Mouse (Mus musculus): ENCODE data around the gene Chrng. TPM values are rescaled to one million over a fixed set of nuclear protein-coding genes. Genes with fewer than 3 reads are reported as not detected.

The Chrng gene
- polyA plus RNA-seq, 1 experiment from 2014 or later = 0.12 TPM

DNA sequence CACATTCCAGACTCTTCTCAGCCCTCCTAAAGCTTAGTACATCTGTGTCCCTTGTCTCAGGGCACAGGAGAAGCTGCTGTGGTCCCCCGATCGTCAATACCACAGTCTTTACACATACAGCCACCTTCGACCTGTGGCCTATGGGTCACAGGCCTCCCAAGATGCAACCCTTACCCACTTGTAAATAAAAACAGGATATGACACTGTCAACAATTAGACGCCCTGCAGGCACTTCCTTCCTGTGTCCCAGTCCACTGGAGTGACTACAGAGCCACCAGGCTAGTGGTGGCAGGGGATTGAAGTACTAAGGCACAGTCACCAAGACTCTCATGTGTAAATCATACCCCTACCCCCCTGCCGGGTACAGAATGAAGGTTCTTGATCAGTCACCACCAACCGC lies 581 bp downstream of the Chrng start:
- WGBS = 67% methylated on average over 6 of the region's 6 CpGs
- H3K9me3 ChIP-seq (replicated peaks) = no peaks in the 10 kb centered on the region
- H3K36me3 ChIP-seq = no peaks in the 10 kb centered on the region
- H3K4me3 ChIP-seq = no peak overlapping the region
- no peak for DNase-seq (ENCODE audit: low spot score)
- H3K27me3 ChIP-seq (ENCODE audit: low read depth, poor library complexity, severe bottlenecking) = peaks cover 48% of the 10 kb centered on the region
- H3K4me1 ChIP-seq = peaks cover 15% of the 10 kb centered on the region
- H3K27ac ChIP-seq (replicated peaks) = no peak overlapping the region

DNA sequence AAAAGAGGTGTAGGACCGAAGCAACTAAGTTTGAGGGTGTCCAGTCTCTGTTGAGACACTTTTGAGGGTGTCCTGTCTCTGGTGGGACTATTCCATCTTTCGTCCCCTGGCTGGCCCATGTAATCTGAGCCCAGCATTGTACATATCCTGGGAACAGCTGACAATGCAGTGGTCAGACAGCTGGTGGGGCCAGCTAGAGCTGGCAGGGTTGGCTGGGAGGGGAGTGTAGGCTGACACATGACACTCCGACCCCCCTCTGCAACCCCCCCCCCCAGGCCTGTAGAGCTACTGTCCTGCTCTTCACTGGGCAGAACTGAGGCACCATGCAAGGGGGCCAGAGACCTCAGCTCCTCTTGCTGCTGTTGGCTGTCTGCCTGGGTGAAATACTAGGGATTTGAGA lies 1.0 kb downstream of the Chrng start:
- Histone ChIP-seq H3K27me3 (ENCODE audit: low read depth, poor library complexity, severe bottlenecking) (peaks cover 48% of the 10 kb centered on the region), H3K4me1 (peaks cover 15% of the 10 kb centered on the region), H3K9me3 (replicated peaks) (no peaks in the 10 kb centered on the region), H3K36me3 (no peaks in the 10 kb centered on the region), H3K4me3 (no peak overlapping the region), H3K27ac (replicated peaks) (no peak overlapping the region)
- WGBS = 39% methylated on average over 3 of the region's 3 CpGs
- no peak for DNase-seq (ENCODE audit: low spot score)

DNA sequence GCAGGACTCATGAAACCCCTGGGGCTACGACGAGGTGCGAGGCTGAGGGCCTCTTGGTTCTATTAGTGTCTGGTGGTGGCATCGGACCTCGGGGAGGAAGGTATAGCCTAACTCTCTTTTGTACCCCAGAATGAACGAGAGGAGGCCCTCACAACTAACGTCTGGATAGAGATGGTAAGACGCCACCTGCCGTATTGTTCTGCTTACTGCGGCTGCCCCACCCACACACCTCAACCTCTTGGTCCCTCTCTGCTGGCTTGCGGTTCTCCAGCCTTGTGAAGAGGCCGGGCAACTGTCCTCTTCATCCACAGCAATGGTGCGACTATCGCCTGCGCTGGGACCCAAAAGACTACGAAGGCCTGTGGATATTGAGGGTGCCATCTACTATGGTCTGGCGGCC lies 1.9 kb downstream of the Chrng start:
- DNase-seq (ENCODE audit: low spot score) = no peak
- Histone ChIP-seq H3K27ac (replicated peaks) (no peak overlapping the region), H3K4me1 (peaks cover 15% of the 10 kb centered on the region), H3K4me3 (no peak overlapping the region), H3K9me3 (replicated peaks) (no peaks in the 10 kb centered on the region), H3K36me3 (no peaks in the 10 kb centered on the region), H3K27me3 (ENCODE audit: low read depth, poor library complexity, severe bottlenecking) (peaks cover 48% of the 10 kb centered on the region)
- 15% methylated on average over 17 of the region's 17 CpGs for WGBS

DNA sequence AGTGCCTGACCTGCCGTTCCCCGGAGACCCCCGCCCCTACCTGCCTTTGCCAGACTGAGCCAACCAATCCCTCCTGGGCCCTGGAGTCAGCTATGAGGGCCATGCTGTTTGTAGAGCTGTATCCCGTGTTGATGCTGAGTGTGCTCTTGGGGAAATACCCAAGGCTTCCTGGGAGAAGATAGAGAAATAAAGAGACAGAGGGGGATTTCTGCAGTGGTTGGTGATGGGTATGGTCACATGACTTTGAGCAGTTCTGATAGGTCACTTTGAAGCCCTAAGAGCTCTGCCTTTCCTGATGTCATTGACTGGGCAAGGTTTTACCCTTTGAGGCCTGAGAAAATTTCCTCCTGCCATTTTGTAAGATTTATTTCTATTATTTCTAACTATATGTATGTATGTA lies 7.0 kb downstream of the Chrng start:
- no peaks in the 10 kb centered on the region for H3K9me3 ChIP-seq (replicated peaks)
- DNase-seq (ENCODE audit: low spot score) = no peak
- H3K27ac ChIP-seq (replicated peaks) = no peak overlapping the region
- peaks cover 27% of the 10 kb centered on the region for H3K27me3 ChIP-seq (ENCODE audit: low read depth, poor library complexity, severe bottlenecking)
- no peaks in the 10 kb centered on the region for H3K36me3 ChIP-seq
- no peak overlapping the region for H3K4me3 ChIP-seq
- 90% methylated on average over 4 of the region's 4 CpGs for WGBS
- H3K4me1 ChIP-seq = peaks cover 26% of the 10 kb centered on the region

DNA sequence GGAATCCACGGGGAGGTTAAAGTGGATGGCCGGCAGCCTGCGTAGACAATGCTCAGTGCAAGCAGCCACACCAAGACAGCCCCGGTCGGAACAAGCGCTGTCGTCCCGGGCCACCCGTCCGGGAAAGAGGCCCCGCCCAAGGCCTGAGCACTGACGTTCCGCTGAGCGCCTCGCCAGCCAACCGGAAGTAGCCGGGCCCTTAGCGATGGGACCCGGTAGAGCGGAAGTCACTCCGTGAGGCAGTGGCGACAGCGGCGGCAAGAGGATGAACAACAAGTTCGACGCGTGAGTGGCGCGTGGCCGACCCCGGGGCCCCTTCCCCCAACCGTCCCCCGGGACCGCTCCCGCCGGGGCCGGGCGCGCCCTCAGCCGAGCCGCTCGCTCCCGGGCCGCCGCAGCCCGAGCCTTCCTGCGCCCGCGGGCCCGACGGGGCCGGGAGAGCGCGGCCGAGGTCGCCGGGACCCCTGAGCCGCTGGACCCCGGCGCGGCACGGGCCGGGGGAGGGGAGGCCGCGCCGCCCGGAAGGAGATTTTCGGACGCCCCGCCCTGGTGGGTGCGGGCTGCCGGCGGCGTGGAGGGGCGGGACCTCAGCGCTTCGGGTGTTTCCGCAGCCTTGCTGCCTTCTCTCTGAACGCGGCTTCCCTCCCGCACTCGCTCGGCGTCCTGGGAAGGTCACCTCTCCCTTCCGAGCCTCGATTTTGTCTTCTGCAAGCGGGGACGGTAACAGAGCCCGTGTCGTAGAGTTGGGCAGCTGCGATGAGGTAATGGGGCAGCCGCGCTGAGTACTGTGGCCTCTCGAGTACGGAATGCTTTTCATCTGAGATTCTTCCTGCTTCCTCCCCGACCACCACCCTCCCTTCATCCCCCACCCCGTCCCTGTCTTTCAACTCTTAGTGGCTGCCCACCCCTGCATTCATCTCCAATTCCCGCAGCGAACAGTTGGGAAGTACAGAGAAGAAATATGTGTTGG lies 9.6 kb downstream of the Chrng start, which contains the start of gene Eif4e2:
Gene Eif4e2 (plus strand): TSS at position 180 of the 970 bp plus-strand sequence.
- Histone ChIP-seq H3K36me3 (peaks cover 19% of the 10 kb centered on the region), H3K27me3 (ENCODE audit: low read depth, poor library complexity, severe bottlenecking) (peaks cover 3% of the 10 kb centered on the region; the same call in 1 of the 2 replicates), H3K27ac (replicated peaks) (peak within 1 kb of the TSS; percentile 99), H3K9me3 (replicated peaks) (no peaks in the 10 kb centered on the region), H3K4me1 (peaks cover 33% of the 10 kb centered on the region), H3K4me3 (peak within 1 kb of the TSS; percentile 84)
- peak; percentile 97 for DNase-seq (ENCODE audit: low spot score)
- WGBS = under 1% methylated on average over 96 of the region's 99 CpGs

DNA sequence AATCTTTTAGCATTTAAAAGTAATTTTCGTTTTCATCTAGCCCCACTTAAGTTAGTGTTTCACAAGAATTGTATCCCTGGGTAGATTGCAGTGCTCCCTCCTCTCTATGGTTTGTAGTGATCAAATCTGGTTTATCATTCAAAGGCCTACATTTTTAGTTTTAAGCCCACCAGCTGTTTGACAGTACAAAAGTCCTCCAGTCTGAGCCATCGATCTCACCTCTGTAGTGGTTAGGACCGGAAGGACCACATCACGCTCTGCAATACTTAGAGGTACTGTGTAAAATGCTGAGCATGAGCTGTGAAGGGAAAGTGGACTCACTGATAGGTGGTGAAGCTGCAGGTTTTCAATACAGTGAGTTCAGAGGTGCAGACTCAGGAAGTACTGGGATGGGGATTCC lies 10.3 kb downstream of the Chrng start:
- Histone ChIP-seq H3K36me3 (peaks cover 27% of the 10 kb centered on the region), H3K27me3 (ENCODE audit: low read depth, poor library complexity, severe bottlenecking) (no peaks in the 10 kb centered on the region), H3K4me1 (peaks cover 33% of the 10 kb centered on the region), H3K9me3 (replicated peaks) (no peaks in the 10 kb centered on the region), H3K4me3 (peak overlapping the region; percentile 84), H3K27ac (replicated peaks) (peak overlapping the region; percentile 99)
- 39% methylated on average over 4 of the region's 4 CpGs for WGBS
- DNase-seq (ENCODE audit: low spot score) = no peak

DNA sequence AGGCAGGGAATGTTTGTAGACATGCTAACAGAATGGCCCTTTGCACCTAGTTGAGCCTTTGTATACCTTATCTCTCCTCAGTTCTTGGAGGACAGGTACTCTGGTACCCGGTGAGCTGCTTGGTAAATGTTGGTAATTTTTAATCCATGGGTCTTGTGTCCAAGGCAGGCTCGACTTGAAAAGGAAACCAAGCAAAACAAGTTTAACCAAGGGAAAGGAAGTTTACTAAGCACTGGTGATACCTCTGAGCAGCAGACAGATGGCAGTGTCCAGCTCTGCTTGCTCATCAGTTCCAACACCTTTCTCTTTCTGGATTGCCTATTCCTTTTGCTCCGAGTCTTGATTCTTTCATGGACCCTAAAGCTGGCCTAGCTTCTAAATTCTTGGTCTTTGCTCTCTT lies 13.5 kb downstream of the Chrng start:
- Histone ChIP-seq H3K27me3 (ENCODE audit: low read depth, poor library complexity, severe bottlenecking) (no peaks in the 10 kb centered on the region), H3K27ac (replicated peaks) (no peak overlapping the region), H3K4me3 (no peak overlapping the region), H3K4me1 (peaks cover 30% of the 10 kb centered on the region), H3K9me3 (replicated peaks) (no peaks in the 10 kb centered on the region), H3K36me3 (peaks cover 59% of the 10 kb centered on the region)
- no peak for DNase-seq (ENCODE audit: low spot score)
- 66% methylated on average over 3 of the region's 3 CpGs for WGBS

DNA sequence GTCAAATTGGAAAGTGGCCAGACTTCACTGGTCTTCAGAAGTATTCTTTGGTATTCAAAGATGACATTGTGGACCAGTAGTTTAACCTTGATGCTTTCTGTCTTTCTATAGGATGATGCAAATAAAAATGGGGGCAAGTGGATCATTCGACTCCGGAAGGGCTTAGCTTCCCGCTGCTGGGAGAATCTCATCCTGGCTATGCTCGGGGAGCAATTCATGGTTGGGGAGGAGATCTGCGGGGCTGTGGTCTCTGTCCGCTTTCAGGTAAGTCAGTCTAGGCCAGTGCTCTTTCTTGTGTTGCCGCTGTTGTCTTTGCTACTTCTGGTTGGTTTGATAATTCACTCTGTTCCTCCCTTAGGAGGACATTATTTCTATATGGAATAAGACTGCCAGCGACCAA lies 21.3 kb downstream of the Chrng start:
- 98% methylated on average over 8 of the region's 8 CpGs for WGBS
- no peaks in the 10 kb centered on the region for H3K27me3 ChIP-seq (ENCODE audit: low read depth, poor library complexity, severe bottlenecking)
- no peak overlapping the region for H3K27ac ChIP-seq (replicated peaks)
- no peaks in the 10 kb centered on the region for H3K4me1 ChIP-seq
- no peak for DNase-seq (ENCODE audit: low spot score)
- no peaks in the 10 kb centered on the region for H3K9me3 ChIP-seq (replicated peaks)
- peaks cover 100% of the 10 kb centered on the region for H3K36me3 ChIP-seq
- H3K4me3 ChIP-seq = no peak overlapping the region

DNA sequence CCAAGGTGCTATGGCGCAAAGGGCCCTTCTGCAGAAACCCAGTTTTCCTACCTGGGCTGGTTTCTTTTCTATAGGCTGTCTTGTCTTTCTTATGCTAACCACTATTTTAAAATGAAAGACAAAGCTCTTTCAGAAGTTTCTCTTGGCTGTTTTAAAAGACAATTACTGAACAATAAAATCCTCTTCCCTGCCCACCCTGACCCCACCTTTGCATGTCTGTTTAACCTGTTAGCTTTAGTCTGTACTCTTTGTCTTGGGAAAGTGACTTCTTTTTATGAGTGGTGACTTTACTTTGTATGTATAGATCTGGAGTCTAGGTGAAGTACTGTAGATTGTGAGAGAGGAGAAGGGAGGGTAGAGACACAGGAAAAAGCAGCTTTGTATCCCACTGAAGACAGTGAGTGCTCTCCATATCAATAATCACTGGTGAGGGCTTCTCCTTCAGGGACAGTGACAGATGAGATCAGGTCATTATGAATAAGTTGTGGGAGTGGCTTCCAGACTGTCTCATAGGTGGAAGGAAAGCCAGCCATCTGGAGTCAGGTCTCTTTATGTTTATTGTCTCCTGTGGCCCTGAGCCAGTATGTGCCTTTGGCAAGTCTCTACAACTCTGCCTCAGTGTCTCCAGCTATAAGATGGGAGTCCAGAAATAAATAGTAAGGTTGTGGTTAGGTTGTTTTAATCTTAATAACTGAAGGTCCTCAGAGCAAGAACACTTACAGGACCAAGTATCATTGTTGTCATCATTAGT lies 22.1 kb downstream of the Chrng start:
- Histone ChIP-seq H3K27ac (replicated peaks) (no peak overlapping the region), H3K27me3 (ENCODE audit: low read depth, poor library complexity, severe bottlenecking) (no peaks in the 10 kb centered on the region), H3K9me3 (replicated peaks) (no peaks in the 10 kb centered on the region), H3K36me3 (peaks cover 100% of the 10 kb centered on the region), H3K4me3 (no peak overlapping the region), H3K4me1 (no peaks in the 10 kb centered on the region)
- DNase-seq (ENCODE audit: low spot score) = no peak
- 97% methylated on average over 1 of the region's 1 CpGs for WGBS

DNA sequence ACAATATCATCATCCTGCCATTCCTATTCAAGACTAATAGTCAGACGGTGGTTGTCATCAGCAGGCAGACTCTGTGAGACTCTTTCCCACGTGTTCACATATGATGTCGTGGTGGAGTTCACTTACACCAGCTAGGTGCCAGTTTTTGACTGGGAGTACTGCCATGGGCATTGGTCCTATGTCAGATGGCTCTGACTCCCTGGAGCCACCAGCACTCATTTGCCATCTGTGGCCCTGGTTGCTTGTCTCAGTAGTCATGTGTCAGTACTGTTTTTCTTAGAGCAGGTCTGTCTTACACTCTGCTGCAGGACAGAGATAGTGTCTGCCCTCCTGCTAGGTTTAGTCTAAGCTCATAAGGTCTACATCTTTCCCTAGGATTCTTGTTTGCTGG lies 22.7 kb downstream of the Chrng start:
- H3K4me3 ChIP-seq = no peak overlapping the region
- H3K36me3 ChIP-seq = peaks cover 100% of the 10 kb centered on the region
- 97% methylated on average over 3 of the region's 3 CpGs for WGBS
- DNase-seq (ENCODE audit: low spot score) = no peak
- no peaks in the 10 kb centered on the region for H3K27me3 ChIP-seq (ENCODE audit: low read depth, poor library complexity, severe bottlenecking)
- no peak overlapping the region for H3K27ac ChIP-seq (replicated peaks)
- no peaks in the 10 kb centered on the region for H3K4me1 ChIP-seq
- H3K9me3 ChIP-seq (replicated peaks) = no peaks in the 10 kb centered on the region

DNA sequence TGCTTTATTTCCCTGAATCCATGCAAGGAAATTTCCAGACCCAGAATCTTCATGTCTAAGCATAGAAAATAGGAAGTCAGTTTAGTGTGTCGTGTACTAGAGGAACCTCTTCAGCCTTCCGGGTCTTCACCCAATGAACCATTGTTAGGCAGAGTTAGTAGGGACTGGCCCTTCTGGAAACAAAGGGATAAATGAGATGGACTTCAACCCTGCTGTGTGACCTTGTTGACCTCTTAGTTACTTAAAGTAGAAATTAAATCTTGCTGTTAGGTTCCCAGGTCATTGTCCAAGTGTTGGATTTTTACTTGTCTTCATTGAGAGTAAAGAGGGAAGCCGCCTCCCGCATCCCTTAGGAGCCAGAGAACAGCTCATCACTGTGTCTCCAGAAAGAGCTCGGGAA lies 26.1 kb downstream of the Chrng start:
- no peak overlapping the region for H3K27ac ChIP-seq (replicated peaks)
- 73% methylated on average over 5 of the region's 5 CpGs for WGBS
- H3K9me3 ChIP-seq (replicated peaks) = no peaks in the 10 kb centered on the region
- H3K4me3 ChIP-seq = no peak overlapping the region
- no peaks in the 10 kb centered on the region for H3K4me1 ChIP-seq
- DNase-seq (ENCODE audit: low spot score) = no peak
- peaks cover 99% of the 10 kb centered on the region for H3K36me3 ChIP-seq
- no peaks in the 10 kb centered on the region for H3K27me3 ChIP-seq (ENCODE audit: low read depth, poor library complexity, severe bottlenecking)

DNA sequence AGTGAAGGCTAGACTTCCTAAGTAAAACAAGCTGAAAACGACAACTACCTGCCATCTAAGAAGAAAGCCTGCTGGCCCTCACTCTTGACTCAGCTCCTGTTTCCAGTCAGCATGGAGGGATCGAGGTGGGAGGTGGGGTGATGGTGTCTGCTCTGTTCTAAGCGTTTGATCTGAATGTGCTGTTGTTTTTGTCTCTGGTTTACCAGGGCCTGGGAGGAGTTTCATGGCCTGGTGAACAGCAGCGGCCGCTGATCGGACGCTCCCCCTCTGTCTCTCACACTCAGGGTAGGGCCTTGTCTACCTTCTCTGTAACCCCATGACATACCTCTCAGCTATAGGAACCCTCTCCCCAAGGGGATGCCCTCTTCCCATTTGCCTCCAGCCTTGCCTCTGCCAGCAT lies 27.7 kb downstream of the Chrng start:
- no peak overlapping the region for H3K27ac ChIP-seq (replicated peaks)
- no peak overlapping the region for H3K4me3 ChIP-seq
- H3K27me3 ChIP-seq (ENCODE audit: low read depth, poor library complexity, severe bottlenecking) = no peaks in the 10 kb centered on the region
- peaks cover 99% of the 10 kb centered on the region for H3K36me3 ChIP-seq
- 71% methylated on average over 7 of the region's 7 CpGs for WGBS
- no peaks in the 10 kb centered on the region for H3K9me3 ChIP-seq (replicated peaks)
- DNase-seq (ENCODE audit: low spot score) = no peak
- no peaks in the 10 kb centered on the region for H3K4me1 ChIP-seq

DNA sequence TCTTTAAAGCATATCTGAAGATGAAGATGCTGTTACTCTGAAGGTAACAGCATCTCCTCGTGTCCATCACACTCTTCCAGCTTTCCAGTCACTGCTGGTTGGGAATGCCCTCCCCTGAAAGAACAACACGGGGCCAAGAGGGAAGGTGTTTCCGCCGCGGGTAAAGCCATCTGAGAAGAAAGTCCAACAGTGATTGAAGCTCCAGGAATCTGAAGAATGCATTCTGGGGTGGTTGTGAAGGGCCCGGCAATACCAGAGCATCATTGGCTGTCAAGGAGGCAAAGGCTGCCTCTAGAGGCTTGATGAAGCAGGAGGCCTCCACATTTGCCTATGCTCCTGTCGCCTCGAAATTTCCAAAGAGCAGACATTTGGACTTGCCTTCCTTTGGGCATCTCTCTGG lies 34.6 kb downstream of the Chrng start:
- no peak for DNase-seq (ENCODE audit: low spot score)
- Histone ChIP-seq H3K4me1 (no peaks in the 10 kb centered on the region), H3K9me3 (replicated peaks) (no peaks in the 10 kb centered on the region), H3K4me3 (no peak overlapping the region), H3K27me3 (ENCODE audit: low read depth, poor library complexity, severe bottlenecking) (no peaks in the 10 kb centered on the region), H3K27ac (replicated peaks) (no peak overlapping the region), H3K36me3 (peaks cover 63% of the 10 kb centered on the region)
- WGBS = 82% methylated on average over 8 of the region's 8 CpGs

Data from midbrain, embryonic 10.5 days (tissue).